Mouse (Mus musculus): ENCODE measurements at regions not wholly inside any gene's neighbourhood (a gene's known extent, or its start where the extent isn't known, plus 50 kb on each side); places are given as distances from the start of the nearest gene placed in this dataset.

GRCm38 (mm10) chr4:124400741-124401140 lies 209.9 kb downstream of the 3100002H09Rik start:
- Histone ChIP-seq H3K4me2 (ENCODE audit: low read depth, low read length) (no peak overlapping the region), H3K36me3 (replicated peaks; ENCODE audit: insufficient read depth, low read length) (no peaks in the 10 kb centered on the region), H3K27ac (ENCODE audit: low read depth) (no peak overlapping the region), H3K9me3 (ENCODE audit: low read length) (no peaks in the 10 kb centered on the region), H3K4me3 (ENCODE audit: low read depth, low read length) (no peak overlapping the region), H3K9ac (replicated peaks) (no peak overlapping the region), H3K4me1 (ENCODE audit: insufficient read depth) (no peaks in the 10 kb centered on the region), H3K27me3 (ENCODE audit: insufficient read depth, low read length) (no peaks in the 10 kb centered on the region)
- no peak for ATAC-seq
- TF ChIP-seq EP300 (IDR thresholded peaks at IDR 0.05; ENCODE audit: low read depth): no peak
- no peak for TF ChIP-seq CTCF (IDR thresholded peaks at IDR 0.05; ENCODE audit: low read depth)
- WGBS (ENCODE audit: insufficient replicate concordance): 74% methylated on average over 8 of the region's 8 CpGs
- DNase-seq: no peak

GRCm38 (mm10) chr4:124400136-124400675 lies 210.4 kb downstream of the 3100002H09Rik start:
- H3K36me3 ChIP-seq (replicated peaks; ENCODE audit: insufficient read depth, low read length): no peaks in the 10 kb centered on the region
- H3K4me3 ChIP-seq (ENCODE audit: low read depth, low read length): no peak overlapping the region
- WGBS (ENCODE audit: insufficient replicate concordance): 49% methylated on average over 6 of the region's 6 CpGs
- no peak overlapping the region for H3K4me2 ChIP-seq (ENCODE audit: low read depth, low read length)
- ATAC-seq: no peak
- no peak overlapping the region for H3K9ac ChIP-seq (replicated peaks)
- TF ChIP-seq CTCF (IDR thresholded peaks at IDR 0.05; ENCODE audit: low read depth): no peak
- no peak for TF ChIP-seq EP300 (IDR thresholded peaks at IDR 0.05; ENCODE audit: low read depth)
- H3K27ac ChIP-seq (ENCODE audit: low read depth): no peak overlapping the region
- H3K9me3 ChIP-seq (ENCODE audit: low read length): no peaks in the 10 kb centered on the region
- no peaks in the 10 kb centered on the region for H3K27me3 ChIP-seq (ENCODE audit: insufficient read depth, low read length)
- H3K4me1 ChIP-seq (ENCODE audit: insufficient read depth): no peaks in the 10 kb centered on the region
- no peak for DNase-seq

- Histone ChIP-seq H3K27ac (ENCODE audit: low read depth) (no peak overlapping the region), H3K4me3 (ENCODE audit: low read depth, low read length) (no peak overlapping the region), H3K27me3 (ENCODE audit: insufficient read depth, low read length) (no peaks in the 10 kb centered on the region), H3K9ac (replicated peaks) (no peak overlapping the region), H3K36me3 (replicated peaks; ENCODE audit: insufficient read depth, low read length) (no peaks in the 10 kb centered on the region), H3K4me1 (ENCODE audit: insufficient read depth) (no peaks in the 10 kb centered on the region), H3K9me3 (ENCODE audit: low read length) (no peaks in the 10 kb centered on the region), H3K4me2 (ENCODE audit: low read depth, low read length) (no peak overlapping the region)
- 23% methylated on average over 9 of the region's 9 CpGs for WGBS (ENCODE audit: insufficient replicate concordance)
- TF ChIP-seq EP300 (IDR thresholded peaks at IDR 0.05; ENCODE audit: low read depth) (no peak), CTCF (IDR thresholded peaks at IDR 0.05; ENCODE audit: low read depth) (no peak)
- ATAC-seq (no peak), DNase-seq (no peak)
These were observed 212.2 kb downstream of the 3100002H09Rik start for GRCm38 (mm10) chr4:124398354-124398753.

- no peak overlapping the region for H3K4me3 ChIP-seq (ENCODE audit: low read depth, low read length)
- H3K27ac ChIP-seq (ENCODE audit: low read depth): no peak overlapping the region
- no peaks in the 10 kb centered on the region for H3K4me1 ChIP-seq (ENCODE audit: insufficient read depth)
- H3K9me3 ChIP-seq (ENCODE audit: low read length): no peaks in the 10 kb centered on the region
- no peaks in the 10 kb centered on the region for H3K36me3 ChIP-seq (replicated peaks; ENCODE audit: insufficient read depth, low read length)
- TF ChIP-seq CTCF (IDR thresholded peaks at IDR 0.05; ENCODE audit: low read depth) (no peak), EP300 (IDR thresholded peaks at IDR 0.05; ENCODE audit: low read depth) (no peak)
- 46% methylated on average over 13 of the region's 13 CpGs for WGBS (ENCODE audit: insufficient replicate concordance)
- H3K4me2 ChIP-seq (ENCODE audit: low read depth, low read length): no peak overlapping the region
- H3K9ac ChIP-seq (replicated peaks): no peak overlapping the region
- no peaks in the 10 kb centered on the region for H3K27me3 ChIP-seq (ENCODE audit: insufficient read depth, low read length)
- no peak for ATAC-seq
- DNase-seq: no peak
These were observed 213.9 kb downstream of the 3100002H09Rik start for GRCm38 (mm10) chr4:124396566-124397283.

- DNase-seq (no peak), ATAC-seq (no peak)
- Histone ChIP-seq H3K9me3 (ENCODE audit: low read length) (no peaks in the 10 kb centered on the region), H3K27ac (ENCODE audit: low read depth) (no peak overlapping the region), H3K9ac (replicated peaks) (no peak overlapping the region), H3K27me3 (ENCODE audit: insufficient read depth, low read length) (no peaks in the 10 kb centered on the region), H3K36me3 (replicated peaks; ENCODE audit: insufficient read depth, low read length) (no peaks in the 10 kb centered on the region), H3K4me2 (ENCODE audit: low read depth, low read length) (no peak overlapping the region), H3K4me3 (ENCODE audit: low read depth, low read length) (no peak overlapping the region), H3K4me1 (ENCODE audit: insufficient read depth) (no peaks in the 10 kb centered on the region)
- WGBS (ENCODE audit: insufficient replicate concordance): 75% methylated on average over 7 of the region's 7 CpGs
- TF ChIP-seq EP300 (IDR thresholded peaks at IDR 0.05; ENCODE audit: low read depth) (no peak), CTCF (IDR thresholded peaks at IDR 0.05; ENCODE audit: low read depth) (no peak)
These were observed 214.6 kb downstream of the 3100002H09Rik start for GRCm38 (mm10) chr4:124395966-124396395.

- no peak for TF ChIP-seq EP300 (IDR thresholded peaks at IDR 0.05; ENCODE audit: low read depth)
- no peak for TF ChIP-seq CTCF (IDR thresholded peaks at IDR 0.05; ENCODE audit: low read depth)
- no peak for DNase-seq
- Histone ChIP-seq H3K9ac (replicated peaks) (no peak overlapping the region), H3K4me2 (ENCODE audit: low read depth, low read length) (no peak overlapping the region), H3K4me3 (ENCODE audit: low read depth, low read length) (no peak overlapping the region), H3K27ac (ENCODE audit: low read depth) (no peak overlapping the region), H3K4me1 (ENCODE audit: insufficient read depth) (no peaks in the 10 kb centered on the region), H3K9me3 (ENCODE audit: low read length) (no peaks in the 10 kb centered on the region), H3K36me3 (replicated peaks; ENCODE audit: insufficient read depth, low read length) (no peaks in the 10 kb centered on the region), H3K27me3 (ENCODE audit: insufficient read depth, low read length) (no peaks in the 10 kb centered on the region)
- ATAC-seq: no peak
- WGBS (ENCODE audit: insufficient replicate concordance): 71% methylated on average over 14 of the region's 14 CpGs
These were observed 215.3 kb downstream of the 3100002H09Rik start for GRCm38 (mm10) chr4:124395069-124395965.

Data from liver, postnatal 0 days (tissue).